Mouse (Mus musculus) embryo, embryonic 10 days (tissue): Measurements from ENCODE around the gene 4921524J17Rik.
A peak's percentile ranks its signal among the peaks of the same experiment; 100 is the strongest.

Experiments
- DNase-seq: peaks from one replicate; pipeline ENCODE4 v3.0.0-alpha.2; 2015; ENCODE audit warnings: low spot score

4921524J17Rik gene

DNA sequence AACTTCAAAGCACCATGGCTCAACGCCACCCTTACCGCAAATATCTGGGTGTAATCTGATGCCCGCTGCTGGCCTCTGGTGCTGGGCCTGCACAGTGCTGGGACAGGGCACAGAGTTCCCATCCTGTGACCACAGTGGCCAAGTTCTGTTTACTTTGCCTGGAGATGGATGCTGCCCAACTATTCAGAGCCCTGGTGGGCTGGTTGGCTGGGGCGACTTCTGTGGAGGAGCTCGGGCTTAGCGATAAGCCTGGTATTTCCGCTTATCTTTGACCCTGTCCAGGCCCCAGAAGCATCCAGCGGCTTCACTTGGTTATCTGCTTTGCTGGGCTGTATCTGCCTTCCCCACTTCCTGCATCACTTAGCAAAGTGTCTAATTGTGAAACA, 51.8 kb downstream of the 4921524J17Rik start:
- DNase-seq: peak; percentile 23

DNA sequence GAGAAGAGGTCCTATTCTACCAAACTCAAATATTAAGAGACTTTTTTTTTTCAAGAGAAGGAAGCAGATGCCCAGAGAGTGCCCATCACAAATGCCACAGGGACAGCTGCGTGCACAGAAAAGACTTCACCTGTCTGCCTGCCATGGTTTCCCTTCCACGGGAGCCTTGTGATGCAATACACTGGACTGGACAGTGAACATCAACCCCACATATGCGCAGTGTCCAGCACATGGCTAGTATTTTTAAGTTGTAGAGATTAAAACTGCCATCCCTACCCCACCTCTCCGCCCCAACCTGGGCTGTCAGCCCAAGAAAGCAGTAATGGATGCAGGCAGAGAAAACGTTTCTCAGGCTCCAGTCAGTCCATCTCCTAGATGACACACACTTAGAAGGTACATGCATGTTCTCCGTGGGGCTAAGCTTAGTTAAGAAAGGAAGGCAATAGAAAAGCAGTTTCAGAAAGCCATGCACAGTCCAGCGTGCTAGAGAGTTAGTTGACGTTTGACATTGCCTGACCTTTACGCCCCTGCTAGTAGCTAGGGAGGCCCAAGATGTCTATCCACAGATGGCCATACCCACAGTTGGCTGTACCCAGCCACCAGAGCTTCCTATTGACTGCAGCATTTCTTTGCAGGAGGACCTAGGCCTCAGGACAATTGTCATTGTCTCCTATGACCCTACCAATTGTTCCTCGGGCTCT, 52.4 kb downstream of the 4921524J17Rik start:
- no peak for DNase-seq

DNA sequence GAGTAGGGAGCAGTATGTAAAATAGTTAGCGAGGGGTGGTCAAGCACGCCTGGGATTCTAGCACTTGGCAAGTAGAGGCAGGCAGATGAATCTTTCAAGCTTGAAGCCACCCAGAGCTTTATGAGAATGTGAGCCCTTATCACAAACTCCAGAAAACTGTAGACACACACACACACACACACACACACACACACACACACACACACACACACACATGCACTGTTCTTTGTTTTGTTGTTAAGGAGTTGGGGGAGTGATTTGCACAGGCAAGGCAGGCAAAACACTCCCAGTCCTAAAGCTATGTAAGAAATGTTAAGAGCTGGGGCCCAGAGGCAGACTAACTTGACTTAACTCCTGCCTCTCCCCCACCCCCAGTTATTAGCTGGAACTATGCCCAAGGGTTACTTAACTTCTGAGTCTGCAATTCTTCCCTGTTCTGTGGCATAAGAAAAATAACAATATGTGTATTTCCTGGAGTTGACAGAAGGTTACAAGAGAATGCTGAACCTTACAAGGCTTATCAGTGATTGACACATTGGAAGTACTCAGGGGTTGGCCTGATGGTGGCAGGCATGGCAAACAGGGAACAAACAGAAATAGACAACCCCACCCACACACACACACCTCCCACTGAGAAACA, 53.4 kb downstream of the 4921524J17Rik start:
- peak; percentile 28 for DNase-seq

DNA sequence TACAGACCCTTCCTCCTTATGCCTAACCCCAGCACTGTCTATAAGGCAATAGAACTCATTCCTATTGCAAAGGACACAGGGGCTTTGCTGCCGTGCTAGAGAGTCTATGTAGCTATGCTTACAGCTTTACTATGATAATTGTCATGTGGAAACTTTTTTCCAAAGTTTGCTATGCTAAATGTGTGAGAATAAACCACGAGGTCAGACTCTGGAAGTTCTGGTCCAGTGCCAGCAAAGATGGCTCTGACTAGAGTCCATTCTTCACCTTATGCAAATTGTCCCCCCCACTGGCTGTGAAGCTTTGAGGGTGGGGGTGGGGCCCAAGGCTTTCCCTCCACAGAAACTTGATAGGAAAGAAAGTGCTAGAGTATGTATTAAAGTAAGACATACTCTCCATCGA, 56.1 kb downstream of the 4921524J17Rik start:
- DNase-seq: no peak

- DNase-seq: no peak
These were observed 58.3 kb downstream of the 4921524J17Rik start for GRCm38 (mm10) chr8:85374286-85374685.

DNA sequence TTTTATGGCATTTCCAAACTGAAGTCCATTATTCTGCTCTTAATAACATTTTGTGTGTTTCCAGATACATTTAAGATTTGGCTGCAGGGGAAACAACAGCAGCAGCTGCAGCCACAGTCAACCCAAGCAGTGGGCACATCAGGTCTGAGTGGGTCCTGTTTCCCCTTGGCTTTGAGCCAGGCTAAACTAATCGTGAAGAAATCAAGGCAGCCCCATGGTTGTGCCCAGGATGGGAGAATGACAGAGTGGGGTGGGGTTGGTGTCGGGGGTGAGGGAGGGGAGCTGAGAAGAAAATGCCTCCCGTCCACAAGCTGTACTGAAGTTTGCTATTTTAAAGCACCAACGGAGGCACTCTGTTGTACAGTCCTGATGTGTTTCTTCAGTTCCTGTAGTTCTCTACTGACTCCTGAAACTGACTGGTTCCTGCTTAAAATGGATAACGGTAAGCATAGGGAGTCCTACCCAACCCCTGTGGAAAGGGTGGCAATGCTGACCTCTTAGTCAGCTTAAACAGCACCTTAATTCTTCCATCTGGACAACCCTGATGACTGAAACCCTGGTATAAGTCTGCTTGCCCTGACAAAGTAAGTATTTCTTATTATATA, 59.1 kb downstream of the 4921524J17Rik start:
- DNase-seq: no peak

GRCm38 (mm10) chr8:85372465-85372839, 60.2 kb downstream of the 4921524J17Rik start:
- no peak for DNase-seq

- no peak for DNase-seq
These were observed 60.7 kb downstream of the 4921524J17Rik start for GRCm38 (mm10) chr8:85371736-85372464.

DNA sequence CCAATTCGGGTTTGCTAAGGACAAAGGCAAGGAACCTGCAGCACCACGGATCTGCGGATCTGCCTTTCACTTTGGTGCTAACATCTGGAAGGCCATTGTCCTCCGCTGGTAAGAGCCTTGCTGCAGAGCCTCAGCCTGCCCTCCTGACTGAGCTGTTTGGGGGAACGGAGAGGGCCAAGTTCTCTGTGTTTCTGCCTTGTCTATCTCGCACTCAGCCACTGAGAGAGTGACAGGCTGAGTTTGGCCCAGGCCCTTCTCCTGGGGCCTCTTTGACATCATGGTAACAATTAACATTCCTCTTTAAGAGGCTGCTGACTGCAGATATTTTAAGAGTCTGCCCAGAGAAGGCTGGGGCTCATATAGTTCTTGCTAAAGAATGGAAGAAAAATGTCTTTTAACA, 67.5 kb downstream of the 4921524J17Rik start:
- DNase-seq: peak; percentile 42

DNA sequence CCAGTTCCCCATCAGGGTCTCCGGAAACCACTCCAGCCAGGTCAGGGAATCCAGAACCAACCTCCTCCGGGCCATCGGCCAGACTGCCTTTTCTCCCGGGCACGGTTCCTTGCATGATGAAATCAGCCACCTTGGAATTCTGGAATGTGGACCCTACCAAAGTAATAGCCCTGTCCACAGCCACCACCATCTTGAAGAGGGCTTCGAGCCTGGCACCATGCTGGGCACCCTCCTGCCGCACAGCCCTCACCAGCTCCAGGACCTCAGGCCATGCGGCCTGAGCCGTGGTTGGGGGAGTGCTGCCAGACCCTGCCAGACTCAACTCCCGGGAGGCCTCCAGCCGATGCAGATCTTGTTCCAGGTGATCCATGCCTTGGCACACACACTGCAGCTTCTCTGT, 68.0 kb downstream of the 4921524J17Rik start:
- no peak for DNase-seq

DNA sequence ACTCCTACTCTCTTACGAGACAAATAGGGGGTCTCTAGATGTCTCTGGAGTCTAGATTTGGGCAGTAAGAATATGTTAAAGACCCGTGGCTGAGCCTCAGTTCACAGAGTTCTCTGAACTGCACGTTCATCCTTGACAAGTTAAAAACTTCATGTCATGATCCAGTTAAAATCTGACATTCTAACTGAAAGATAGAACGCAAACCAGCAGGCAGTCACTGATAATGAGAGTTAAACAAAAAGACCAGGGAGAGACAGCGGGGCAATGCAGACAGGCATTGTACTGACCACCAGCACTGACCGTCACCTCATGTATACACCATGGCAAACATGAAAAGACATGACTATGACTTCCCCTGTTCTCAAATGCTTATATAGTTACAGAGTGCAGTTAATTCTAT, 69.2 kb downstream of the 4921524J17Rik start:
- DNase-seq: no peak

- DNase-seq: no peak
These were observed 70.4 kb downstream of the 4921524J17Rik start for GRCm38 (mm10) chr8:85362211-85362610.
